Mouse (Mus musculus) limb, embryonic 14.5 days (tissue): ENCODE data around the gene Tmeff2. TPM values are rescaled to one million over a fixed set of nuclear protein-coding genes. Genes with fewer than 3 reads are reported as not detected.
A peak's percentile ranks its signal among the peaks of the same experiment; 100 is the strongest.

Experiments
- ATAC-seq: fragments of 200-750 bp; cut with Nextera tagmentation; 2 replicates; pipeline ENCODE4 v1.8.0; 2017; ENCODE audit warnings: low read depth, moderate number of reproducible peaks, moderate TSS enrichment; ENCODE audit not compliant: low FRiP score
- DNase-seq: peaks from one replicate; pipeline ENCODE4 v3.0.0-alpha.2; 2015; ENCODE audit warnings: low spot score
- H3K27ac ChIP-seq: fragments of 300-500 bp; sonication (generic); replicated peaks from 2 replicates; pipeline ENCODE4 v1.5.1; 2014; ENCODE audit warnings: low read depth, mild to moderate bottlenecking, low read length, moderate library complexity, mixed read lengths
- H3K27me3 ChIP-seq: fragments of 300-500 bp; sonication (generic); 2 replicates; pipeline ENCODE4 v1.6.1; 2014; ENCODE audit warnings: low read length, mixed read lengths; ENCODE audit not compliant: control insufficient read depth, insufficient read depth
- H3K36me3 ChIP-seq: fragments of 300-500 bp; sonication (generic); 2 replicates; pipeline ENCODE4 v1.6.1; 2014; ENCODE audit warnings: mild to moderate bottlenecking, low read length, moderate library complexity, mixed read lengths; ENCODE audit not compliant: control insufficient read depth, insufficient read depth
- H3K4me1 ChIP-seq: fragments of 300-500 bp; sonication (generic); 2 replicates; pipeline ENCODE4 v1.6.1; 2014; ENCODE audit warnings: antibody characterized with exemption, low read length, mixed read lengths; ENCODE audit not compliant: control insufficient read depth, insufficient read depth
- H3K4me2 ChIP-seq: fragments of 300-500 bp; sonication (generic); replicated peaks from 2 replicates; pipeline ENCODE4 v1.6.1; 2014; ENCODE audit warnings: low read depth, mild to moderate bottlenecking, low read length, moderate library complexity; ENCODE audit not compliant: severe bottlenecking
- H3K4me3 ChIP-seq: fragments of 300-500 bp; sonication (generic); replicated peaks from 2 replicates; pipeline ENCODE4 v1.5.1; 2014; ENCODE audit warnings: low read length
- H3K9ac ChIP-seq: fragments of 300-500 bp; sonication (generic); 2 replicates; pipeline ENCODE4 v1.6.1; 2014; ENCODE audit warnings: mild to moderate bottlenecking, low read depth, low read length, moderate library complexity; ENCODE audit not compliant: severe bottlenecking
- H3K9me3 ChIP-seq: fragments of 300-500 bp; sonication (generic); 2 replicates; pipeline ENCODE4 v1.6.1; 2016; ENCODE audit warnings: low read length; ENCODE audit not compliant: control insufficient read depth
- POLR2A ChIP-seq: fragments of 200-500 bp; IDR thresholded peaks from 2 replicates; pipeline ENCODE4 v1.8.0; 2012; ENCODE audit warnings: inconsistent platforms, mild to moderate bottlenecking, moderate library complexity, borderline replicate concordance; ENCODE audit not compliant: insufficient read depth, insufficient read length; ENCODE audit errors: extremely low read depth
- WGBS: fragments of 180-500 bp; shearing (Covaris S2); extraction: QIAGEN DNeasy Blood & Tissue Kit; methylation state at CpG from one replicate; pipeline ENCODE4 v1.1.7; 2014; 5-methylcytosine and 5-hydroxymethylcytosine counted together
- polyA plus RNA-seq, 2 experiments: library from polyadenylated mRNA; depleted of rRNA in 1 of 2; stranded (reverse) in 1 of 2; unstranded in 1 of 2; fragments of >200 nt; fragmentation: Nextera tagmentation in 1 of 2; extraction: Ambion mirVana in 1 of 2; gene quantifications; 2 replicates each; pipeline versions ENCODE4 v1.2.1 to v1.2.3; 2012 to 2014

Gene Tmeff2
- polyA plus RNA-seq, 2 experiments = 18.0 to 23.3 TPM

GRCm38 (mm10) chr1:50935484-50935883 is 35.0 kb downstream of the Tmeff2 start:
- H3K27ac ChIP-seq = no peak overlapping the region
- no peak overlapping the region for H3K4me2 ChIP-seq
- no peaks in the 10 kb centered on the region for H3K36me3 ChIP-seq
- ATAC-seq (no peak), DNase-seq (no peak)
- H3K4me3 ChIP-seq = no peak overlapping the region
- no peaks in the 10 kb centered on the region for H3K27me3 ChIP-seq
- no peaks in the 10 kb centered on the region for H3K4me1 ChIP-seq
- no peak overlapping the region for H3K9ac ChIP-seq
- TF ChIP-seq POLR2A = no peak
- WGBS = 83% methylated on average over 2 of the region's 2 CpGs
- no peaks in the 10 kb centered on the region for H3K9me3 ChIP-seq

DNA sequence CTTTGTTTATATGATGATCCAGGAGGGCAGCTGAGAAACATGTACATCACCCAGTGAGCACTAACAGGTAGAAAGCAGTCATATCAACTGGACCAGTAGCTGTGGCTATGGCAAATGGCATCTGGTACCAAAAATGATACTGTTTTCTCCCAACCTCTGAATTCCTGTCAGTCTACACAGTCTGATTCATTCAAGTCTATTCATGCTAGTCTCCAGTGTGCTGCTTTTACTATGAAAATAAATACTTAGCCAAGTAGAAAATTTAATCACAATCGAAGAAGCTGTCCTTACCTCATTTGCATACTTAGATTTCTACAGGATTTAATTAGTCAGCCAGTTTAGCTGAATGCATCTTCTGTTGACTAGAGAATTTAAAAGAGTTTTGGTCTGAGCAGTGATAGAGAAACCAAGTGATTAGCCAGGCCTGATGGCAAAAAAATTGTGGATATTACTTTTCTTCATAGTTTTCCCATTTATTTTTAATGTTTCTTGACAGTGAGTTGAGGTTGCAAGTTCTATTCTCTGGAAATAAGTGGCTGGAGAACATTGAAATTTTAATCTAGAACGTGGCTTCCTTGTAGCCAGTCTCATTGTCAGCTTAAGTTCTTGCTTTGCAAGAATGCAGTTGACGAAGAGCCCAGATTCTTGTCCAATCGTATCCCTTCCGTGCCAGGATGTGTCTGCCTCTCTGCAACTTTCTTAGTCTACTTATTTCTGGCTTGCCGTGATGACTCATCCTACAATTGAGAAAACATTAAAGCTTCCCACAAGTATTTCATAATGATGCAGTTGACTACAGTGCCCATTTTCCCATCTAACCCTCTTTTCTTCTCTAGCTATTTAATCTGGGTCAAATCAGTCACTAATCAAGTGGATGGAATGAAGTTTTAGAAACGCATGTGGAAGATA is 39.9 kb downstream of the Tmeff2 start:
- TF ChIP-seq POLR2A = no peak
- DNase-seq (no peak), ATAC-seq (no peak)
- Histone ChIP-seq H3K27me3 (no peaks in the 10 kb centered on the region), H3K4me1 (no peaks in the 10 kb centered on the region), H3K9me3 (no peaks in the 10 kb centered on the region), H3K36me3 (no peaks in the 10 kb centered on the region), H3K27ac (no peak overlapping the region), H3K9ac (no peak overlapping the region), H3K4me3 (no peak overlapping the region), H3K4me2 (no peak overlapping the region)
- WGBS = 88% methylated on average over 7 of the region's 7 CpGs

GRCm38 (mm10) chr1:50948575-50948974 is 48.1 kb downstream of the Tmeff2 start:
- WGBS = 75% methylated on average over 1 of the region's 1 CpGs
- Histone ChIP-seq H3K4me2 (no peak overlapping the region), H3K9me3 (no peaks in the 10 kb centered on the region), H3K4me1 (no peaks in the 10 kb centered on the region), H3K36me3 (no peaks in the 10 kb centered on the region), H3K27ac (no peak overlapping the region), H3K9ac (no peak overlapping the region), H3K4me3 (no peak overlapping the region), H3K27me3 (no peaks in the 10 kb centered on the region)
- DNase-seq (no peak), ATAC-seq (no peak)
- no peak for TF ChIP-seq POLR2A

DNA sequence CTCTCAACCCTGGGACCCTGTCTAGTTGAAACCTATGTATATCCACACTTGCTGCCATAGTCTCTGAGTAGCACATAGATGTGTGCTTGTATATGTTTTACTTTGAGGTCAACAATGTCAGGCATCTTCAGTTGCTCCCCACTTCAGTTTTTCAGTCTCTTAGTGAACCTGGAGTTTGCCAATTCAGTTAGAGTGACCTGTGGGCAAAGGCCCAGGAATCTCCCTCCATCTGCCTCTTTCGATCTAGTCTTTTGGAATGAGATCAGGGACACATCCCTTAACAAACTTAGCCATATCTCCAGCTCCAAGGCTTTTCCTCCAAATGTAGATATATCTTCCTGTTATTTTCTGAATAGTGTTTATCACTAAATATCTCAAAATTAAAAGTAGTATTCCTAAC is 58.4 kb downstream of the Tmeff2 start:
- 94% methylated on average over 1 of the region's 1 CpGs for WGBS
- no peak overlapping the region for H3K9ac ChIP-seq
- no peak for TF ChIP-seq POLR2A

GRCm38 (mm10) chr1:50961954-50962648 is 61.7 kb downstream of the Tmeff2 start:
- no peaks in the 10 kb centered on the region for H3K9me3 ChIP-seq
- no peak overlapping the region for H3K4me2 ChIP-seq
- H3K4me3 ChIP-seq = no peak overlapping the region
- H3K9ac ChIP-seq = no peak overlapping the region
- TF ChIP-seq POLR2A = no peak
- no peaks in the 10 kb centered on the region for H3K36me3 ChIP-seq
- DNase-seq = peak; percentile 88
- H3K27me3 ChIP-seq = no peaks in the 10 kb centered on the region
- WGBS = 47% methylated on average over 5 of the region's 5 CpGs
- no peaks in the 10 kb centered on the region for H3K4me1 ChIP-seq
- H3K27ac ChIP-seq = no peak overlapping the region
- ATAC-seq = peak; percentile 50; the same call in 1 of the 2 replicates

More for the DNA sequence above, 58.4 kb downstream of the Tmeff2 start:
- ATAC-seq = no peak
- no peaks in the 10 kb centered on the region for H3K27me3 ChIP-seq
- no peak overlapping the region for H3K4me3 ChIP-seq
- no peaks in the 10 kb centered on the region for H3K36me3 ChIP-seq
- no peak for DNase-seq
- H3K27ac ChIP-seq = no peak overlapping the region
- no peak overlapping the region for H3K4me2 ChIP-seq
- no peaks in the 10 kb centered on the region for H3K4me1 ChIP-seq
- no peaks in the 10 kb centered on the region for H3K9me3 ChIP-seq
